Mouse (Mus musculus): ENCODE measurements at regions not wholly inside any gene's neighbourhood (a gene's known extent, or its start where the extent isn't known, plus 50 kb on each side); places are given as distances from the start of the nearest gene placed in this dataset.
A peak's percentile ranks its signal among the peaks of the same experiment; 100 is the strongest.

DNA sequence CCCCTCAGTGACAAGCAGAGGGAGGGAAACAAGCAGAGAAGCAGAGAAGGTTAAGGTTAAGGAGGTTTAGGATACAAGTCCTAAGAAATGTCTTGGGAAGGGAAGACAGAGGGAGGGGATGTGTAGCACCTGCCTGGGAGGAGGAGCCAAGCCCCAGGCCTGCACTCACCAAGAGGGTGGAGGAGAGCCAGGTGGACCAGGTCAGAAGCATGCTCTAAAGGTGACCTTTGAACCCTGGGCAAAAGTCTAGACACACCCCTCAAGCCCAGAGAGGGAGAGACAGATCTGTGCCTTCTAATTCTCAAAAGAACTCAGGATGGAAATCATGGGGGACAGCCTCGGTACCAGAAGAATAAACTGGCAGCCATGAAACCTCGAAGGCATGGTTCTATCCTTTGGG lies 54.4 kb upstream of the Calm2 start:
- peak overlapping the region; percentile 96 for H3K27ac ChIP-seq
- no peak for TF ChIP-seq CTCF (IDR thresholded peaks at IDR 0.05)
- H3K4me3 ChIP-seq = no peak overlapping the region
- no peak for DNase-seq (ENCODE audit: extremely low spot score in 1 of 2, low spot score in 2 of 2)
- intact Hi-C loops (cut with DNase I) = loop anchor here (1.0 to 5.0 kb wide), 2 partner anchors 26 to 39 kb away; no protein-coding TSS in a partner anchor

DNA sequence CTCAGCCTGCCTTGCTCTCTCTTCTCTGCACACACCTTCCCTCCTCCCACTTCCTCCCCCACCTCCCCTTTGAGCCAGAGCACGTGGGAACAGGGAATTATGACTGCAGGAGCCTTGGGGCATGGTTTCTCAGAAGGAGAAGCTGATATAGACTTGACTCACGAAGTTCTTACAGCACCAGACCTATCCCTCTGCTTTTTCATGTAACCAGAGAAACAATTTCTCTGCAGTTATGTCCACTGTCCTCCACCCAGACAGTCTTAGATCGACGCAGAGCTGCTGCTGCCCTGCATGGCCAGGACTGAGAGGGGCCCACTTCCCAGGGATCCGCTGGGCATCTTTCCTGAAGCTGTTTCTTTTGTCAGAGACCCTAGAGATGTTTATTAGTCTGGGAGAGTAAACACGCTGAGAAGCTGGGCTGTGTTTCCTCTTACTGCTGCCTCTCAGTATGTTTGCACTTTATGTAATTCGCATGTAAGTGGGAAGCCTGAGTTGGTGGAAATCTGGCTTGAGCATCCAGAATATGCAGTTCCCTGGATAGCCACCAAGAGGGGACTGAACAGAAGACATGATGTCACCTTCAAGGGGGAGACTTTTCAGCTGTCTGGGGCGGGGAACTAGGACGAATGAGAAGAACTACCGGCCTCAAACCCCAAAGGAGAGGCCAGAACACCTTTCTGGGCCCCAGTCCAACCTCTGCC lies 55.1 kb upstream of the Calm2 start:
- peak; percentile 47 for TF ChIP-seq CTCF (IDR thresholded peaks at IDR 0.05)
- peak overlapping the region; percentile 96 for H3K27ac ChIP-seq
- intact Hi-C loops (cut with DNase I) = loop anchor here (1.0 to 5.0 kb wide), 4 partner anchors 20 to 56 kb away; partner anchors contain the start of gene Calm2
- H3K4me3 ChIP-seq = no peak overlapping the region
- DNase-seq (ENCODE audit: extremely low spot score in 1 of 2, low spot score in 2 of 2) = peak; percentile 44 to 54

- intact Hi-C loops (cut with DNase I) = loop anchor here (1.0 to 5.0 kb wide), 3 partner anchors 20 to 56 kb away; partner anchors contain the start of gene Calm2
- Histone ChIP-seq H3K27ac (peak overlapping the region; percentile 96), H3K4me3 (no peak overlapping the region)
- TF ChIP-seq CTCF (IDR thresholded peaks at IDR 0.05) = no peak
- DNase-seq (ENCODE audit: extremely low spot score in 1 of 2, low spot score in 2 of 2) = no peak
Measured at GRCm38 (mm10) chr17:87502388-87503369, 55.9 kb upstream of the Calm2 start.

DNA sequence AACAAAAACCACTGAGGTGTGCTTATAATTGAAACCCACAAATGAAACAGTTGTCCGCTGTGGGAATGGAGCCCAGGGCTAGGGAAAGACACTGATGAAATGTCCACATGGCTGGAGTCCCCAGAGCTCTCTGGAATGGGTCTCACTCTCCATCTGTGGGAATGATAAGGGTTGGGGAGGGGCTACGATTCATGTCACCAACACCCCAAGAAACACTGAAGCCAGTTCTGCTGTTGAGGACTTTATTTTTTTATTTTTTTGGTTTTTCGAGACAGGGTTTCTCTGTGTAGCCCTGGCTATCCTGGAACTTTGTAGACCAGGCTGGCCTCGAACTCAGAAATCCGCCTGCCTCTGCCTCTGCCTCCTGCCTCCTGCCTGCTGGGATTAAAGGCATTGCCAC lies 56.8 kb upstream of the Calm2 start:
- no peak for TF ChIP-seq CTCF (IDR thresholded peaks at IDR 0.05)
- Histone ChIP-seq H3K4me3 (no peak overlapping the region), H3K27ac (peak overlapping the region; percentile 80)
- no peak for DNase-seq (ENCODE audit: extremely low spot score in 1 of 2, low spot score in 2 of 2)
- intact Hi-C loops (cut with DNase I) = loop anchor here (5.0 kb wide), 1 partner anchor 41 kb away; no protein-coding TSS in a partner anchor

GRCm38 (mm10) chr17:87504960-87505681 lies 58.4 kb upstream of the Calm2 start:
- Histone ChIP-seq H3K4me3 (no peak overlapping the region), H3K27ac (peak overlapping the region; percentile 6; the same call in 1 of the 2 replicates)
- TF ChIP-seq CTCF (IDR thresholded peaks at IDR 0.05) = no peak
- intact Hi-C loops (cut with DNase I) = loop anchor here (5.0 kb wide), 1 partner anchor 43 kb away; no protein-coding TSS in a partner anchor
- DNase-seq (ENCODE audit: extremely low spot score in 1 of 2, low spot score in 2 of 2) = no peak

GRCm38 (mm10) chr17:87507848-87508247 lies 61.1 kb upstream of the Calm2 start:
- no peak overlapping the region for H3K27ac ChIP-seq
- intact Hi-C loops (cut with DNase I) = no loop called here
- no peak for TF ChIP-seq CTCF (IDR thresholded peaks at IDR 0.05)
- no peak for DNase-seq (ENCODE audit: extremely low spot score in 1 of 2, low spot score in 2 of 2)
- H3K4me3 ChIP-seq = no peak overlapping the region

GRCm38 (mm10) chr17:87508582-87509253 lies 62.0 kb upstream of the Calm2 start:
- intact Hi-C loops (cut with DNase I) = no loop called here
- no peak overlapping the region for H3K4me3 ChIP-seq
- no peak overlapping the region for H3K27ac ChIP-seq
- DNase-seq (ENCODE audit: extremely low spot score in 1 of 2, low spot score in 2 of 2) = no peak
- no peak for TF ChIP-seq CTCF (IDR thresholded peaks at IDR 0.05)

GRCm38 (mm10) chr17:87512000-87512611 lies 65.4 kb upstream of the Calm2 start:
- no peak for TF ChIP-seq CTCF (IDR thresholded peaks at IDR 0.05)
- H3K27ac ChIP-seq = no peak overlapping the region
- no peak overlapping the region for H3K4me3 ChIP-seq
- no peak for DNase-seq (ENCODE audit: extremely low spot score in 1 of 2, low spot score in 2 of 2)
- intact Hi-C loops (cut with DNase I) = no loop called here

DNA sequence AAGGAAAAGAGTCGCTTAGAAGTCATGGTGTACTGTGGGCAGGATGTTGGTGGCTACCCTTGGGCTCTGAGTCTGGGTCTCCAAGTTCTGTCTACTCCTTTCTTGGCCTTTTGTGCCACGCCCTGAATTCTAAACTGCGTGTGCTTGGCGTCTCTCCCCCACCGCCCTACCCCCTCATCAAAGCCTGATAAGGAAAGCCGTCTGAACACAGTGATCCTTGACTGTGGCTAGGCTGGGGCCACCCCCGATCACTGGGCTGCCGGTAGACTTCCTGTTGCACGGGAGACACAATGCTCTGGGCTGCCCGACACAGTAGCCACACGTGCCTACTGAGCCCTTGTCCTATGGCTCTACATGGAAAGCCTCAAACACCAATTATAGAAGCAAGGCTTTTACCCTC lies 67.1 kb upstream of the Calm2 start:
- Histone ChIP-seq H3K27ac (no peak overlapping the region), H3K4me3 (no peak overlapping the region)
- no peak for TF ChIP-seq CTCF (IDR thresholded peaks at IDR 0.05)
- DNase-seq (ENCODE audit: extremely low spot score in 1 of 2, low spot score in 2 of 2) = no peak
- intact Hi-C loops (cut with DNase I) = no loop called here

DNA sequence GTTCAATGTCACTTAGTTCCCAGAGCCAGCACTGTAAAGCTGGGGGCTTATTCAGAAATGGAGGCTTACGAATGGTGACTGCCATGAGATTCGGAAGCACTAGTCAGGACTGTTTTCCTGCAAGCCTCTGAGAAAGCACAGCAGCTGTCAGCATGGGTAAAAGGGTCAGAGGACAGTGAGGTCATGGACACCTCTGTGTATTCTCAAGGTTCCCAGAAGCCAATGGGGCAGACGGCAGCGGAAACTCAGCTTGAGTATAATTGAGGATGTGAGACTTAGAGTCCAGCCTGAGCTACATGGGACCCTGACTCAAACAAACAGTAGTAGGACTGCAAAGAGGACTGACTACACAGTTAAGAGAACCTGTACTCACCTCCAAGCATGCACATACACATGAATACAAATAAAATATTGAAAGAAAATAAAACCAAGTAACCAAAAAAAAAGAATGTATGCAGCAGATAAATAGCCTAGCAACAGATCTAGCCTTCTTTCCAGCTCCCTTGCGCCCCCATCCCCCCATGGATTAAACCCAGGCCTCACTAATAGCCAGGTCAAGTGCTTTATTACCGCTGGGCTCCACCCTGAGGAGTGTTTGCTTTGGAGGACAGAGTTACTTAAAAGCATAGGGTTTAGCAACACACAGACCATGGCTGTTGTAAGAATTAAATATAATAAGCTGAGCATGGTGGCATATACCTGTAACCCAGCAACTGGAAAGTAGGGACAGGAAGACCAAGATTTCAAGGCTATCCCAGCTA lies 67.8 kb upstream of the Calm2 start:
- Histone ChIP-seq H3K4me3 (no peak overlapping the region), H3K27ac (no peak overlapping the region)
- TF ChIP-seq CTCF (IDR thresholded peaks at IDR 0.05) = no peak
- intact Hi-C loops (cut with DNase I) = no loop called here
- DNase-seq (ENCODE audit: extremely low spot score in 1 of 2, low spot score in 2 of 2) = no peak

Data from left cerebral cortex, adult 2 months (tissue).